Mouse (Mus musculus): ENCODE results near the gene Agbl4.
A peak's percentile ranks its signal among the peaks of the same experiment; 100 is the strongest.

The Agbl4 gene

DNA sequence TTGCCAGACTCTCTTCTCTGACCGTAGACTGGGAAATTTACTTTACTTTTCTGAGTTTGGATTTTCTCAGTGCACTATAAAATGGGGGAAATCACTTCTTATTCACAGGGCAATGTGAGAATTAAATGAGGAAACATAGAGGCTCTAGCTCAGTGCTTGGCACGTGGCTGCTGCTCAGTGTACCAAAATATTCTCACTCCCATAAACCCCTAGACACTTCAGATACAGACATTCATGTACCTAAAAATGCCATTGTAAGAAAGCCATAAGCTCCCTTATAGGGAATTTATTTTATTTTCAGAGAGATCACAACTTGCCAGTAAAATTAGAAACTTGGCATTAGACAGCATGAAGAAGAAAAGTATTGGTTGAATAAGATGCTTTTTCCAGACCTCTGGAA is 883.5 kb downstream of the Agbl4 start:
- DNase-seq (ENCODE audit: low spot score in 2 of 2): no peak

- DNase-seq (ENCODE audit: low spot score in 2 of 2): no peak
Measured at GRCm38 (mm10) chr4:111281836-111282235, 884.4 kb downstream of the Agbl4 start.

GRCm38 (mm10) chr4:111284625-111285024 is 887.2 kb downstream of the Agbl4 start:
- no peak for DNase-seq (ENCODE audit: low spot score in 2 of 2)

DNA sequence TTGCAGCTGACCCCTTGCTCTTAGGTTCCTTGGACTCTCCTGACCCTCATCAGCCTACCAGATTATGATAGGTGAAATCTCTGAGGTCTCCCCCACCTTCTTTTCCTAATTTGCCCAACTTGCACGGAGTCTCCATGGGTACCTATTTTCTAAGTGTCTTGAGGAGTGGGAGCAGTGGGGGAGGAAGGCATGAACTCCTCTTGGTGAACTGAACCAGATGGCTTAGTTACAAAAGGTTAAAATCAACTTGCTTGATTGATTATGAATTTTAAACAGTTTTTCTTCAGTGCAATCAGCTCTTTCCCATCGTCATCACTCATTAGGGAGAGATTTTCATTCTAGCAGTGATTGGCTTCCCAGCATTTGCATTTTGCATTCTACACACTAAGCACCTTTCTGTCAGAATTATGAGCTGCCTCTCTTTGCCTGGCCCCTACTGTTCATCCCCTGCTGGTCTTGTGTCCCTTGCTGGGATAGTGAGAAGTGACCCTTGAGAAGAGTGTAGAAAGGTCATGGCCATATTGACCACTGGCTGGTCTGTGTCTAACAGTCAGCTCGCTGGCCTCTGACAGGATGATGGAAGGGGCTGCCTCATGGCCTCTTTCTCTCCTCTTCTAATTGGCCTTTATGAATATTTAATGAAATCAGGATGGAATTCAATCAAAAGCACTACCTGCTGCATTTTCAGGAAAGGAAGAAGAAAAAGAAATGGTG is 897.2 kb downstream of the Agbl4 start:
- no peak for DNase-seq (ENCODE audit: low spot score in 2 of 2)

GRCm38 (mm10) chr4:111306518-111306917 is 909.1 kb downstream of the Agbl4 start:
- DNase-seq (ENCODE audit: low spot score in 2 of 2): no peak

GRCm38 (mm10) chr4:111307166-111307565 is 909.7 kb downstream of the Agbl4 start:
- no peak for DNase-seq (ENCODE audit: low spot score in 2 of 2)

GRCm38 (mm10) chr4:111307633-111308032 is 910.2 kb downstream of the Agbl4 start:
- no peak for DNase-seq (ENCODE audit: low spot score in 2 of 2)

DNA sequence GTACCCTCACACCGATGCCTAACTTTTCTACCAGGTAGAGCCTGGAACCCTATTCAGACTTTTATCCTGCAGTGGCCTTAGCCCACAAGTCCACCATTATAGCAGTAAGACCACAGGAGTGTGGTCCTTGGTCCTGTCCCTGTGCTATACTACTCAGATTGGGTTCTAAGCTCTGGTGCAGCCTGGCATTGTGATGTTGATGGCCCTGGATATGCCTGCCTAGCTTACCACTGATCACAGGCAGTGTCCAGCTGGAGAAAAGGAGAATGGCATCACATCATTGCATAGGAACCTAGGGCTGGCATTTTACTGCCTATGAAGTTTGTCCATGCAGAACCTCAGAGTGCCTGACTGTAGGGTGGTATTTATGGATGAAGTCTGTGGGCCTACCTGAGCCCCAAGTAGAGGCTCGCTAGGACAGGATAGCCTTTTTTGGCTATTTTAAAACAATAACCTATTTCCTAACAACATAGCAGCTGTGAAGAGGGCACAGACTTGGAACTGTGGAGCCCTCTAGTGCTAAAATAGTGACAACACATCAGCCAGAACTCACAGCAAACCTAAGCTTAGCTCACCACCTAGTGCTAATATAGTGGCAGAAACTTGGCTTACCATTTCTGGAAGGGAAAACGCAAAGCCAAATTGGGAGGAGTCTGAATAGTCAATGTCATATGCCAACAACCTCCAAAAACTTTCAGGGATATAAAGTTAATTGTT is 911.3 kb downstream of the Agbl4 start:
- no peak for DNase-seq (ENCODE audit: low spot score in 2 of 2)

- peak in 1 of 2 experiments; percentile 17 for DNase-seq (ENCODE audit: low spot score in 2 of 2)
Measured at GRCm38 (mm10) chr4:111327094-111327493, 929.6 kb downstream of the Agbl4 start.

GRCm38 (mm10) chr4:111327760-111328373 is 930.4 kb downstream of the Agbl4 start:
- DNase-seq (ENCODE audit: low spot score in 2 of 2): peak in 1 of 2 experiments; percentile 14

DNA sequence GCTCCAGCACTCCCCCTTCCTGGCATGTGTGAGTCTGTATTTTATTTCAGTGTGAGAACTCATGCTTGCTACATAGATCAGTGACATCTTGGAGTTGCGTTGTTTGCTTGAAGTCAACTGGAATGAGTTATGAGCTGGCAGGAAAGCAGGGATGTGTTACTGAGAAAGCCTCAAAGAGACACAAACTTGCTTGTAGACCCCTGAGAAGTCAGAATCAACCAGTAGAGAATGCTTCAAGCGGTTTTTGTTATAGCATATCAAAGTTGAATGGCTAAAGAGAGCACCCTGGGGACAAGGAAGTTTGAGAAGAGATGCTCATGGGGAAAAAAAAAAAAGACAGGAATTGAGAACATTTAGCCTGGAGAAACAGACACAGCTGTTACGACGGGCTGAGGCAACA is 932.0 kb downstream of the Agbl4 start:
- DNase-seq (ENCODE audit: low spot score in 2 of 2): no peak

- no peak for DNase-seq (ENCODE audit: low spot score in 2 of 2)
Measured at GRCm38 (mm10) chr4:111332864-111333263, 935.4 kb downstream of the Agbl4 start.

GRCm38 (mm10) chr4:111349965-111350364 is 952.5 kb downstream of the Agbl4 start:
- DNase-seq (ENCODE audit: low spot score in 2 of 2): no peak

DNA sequence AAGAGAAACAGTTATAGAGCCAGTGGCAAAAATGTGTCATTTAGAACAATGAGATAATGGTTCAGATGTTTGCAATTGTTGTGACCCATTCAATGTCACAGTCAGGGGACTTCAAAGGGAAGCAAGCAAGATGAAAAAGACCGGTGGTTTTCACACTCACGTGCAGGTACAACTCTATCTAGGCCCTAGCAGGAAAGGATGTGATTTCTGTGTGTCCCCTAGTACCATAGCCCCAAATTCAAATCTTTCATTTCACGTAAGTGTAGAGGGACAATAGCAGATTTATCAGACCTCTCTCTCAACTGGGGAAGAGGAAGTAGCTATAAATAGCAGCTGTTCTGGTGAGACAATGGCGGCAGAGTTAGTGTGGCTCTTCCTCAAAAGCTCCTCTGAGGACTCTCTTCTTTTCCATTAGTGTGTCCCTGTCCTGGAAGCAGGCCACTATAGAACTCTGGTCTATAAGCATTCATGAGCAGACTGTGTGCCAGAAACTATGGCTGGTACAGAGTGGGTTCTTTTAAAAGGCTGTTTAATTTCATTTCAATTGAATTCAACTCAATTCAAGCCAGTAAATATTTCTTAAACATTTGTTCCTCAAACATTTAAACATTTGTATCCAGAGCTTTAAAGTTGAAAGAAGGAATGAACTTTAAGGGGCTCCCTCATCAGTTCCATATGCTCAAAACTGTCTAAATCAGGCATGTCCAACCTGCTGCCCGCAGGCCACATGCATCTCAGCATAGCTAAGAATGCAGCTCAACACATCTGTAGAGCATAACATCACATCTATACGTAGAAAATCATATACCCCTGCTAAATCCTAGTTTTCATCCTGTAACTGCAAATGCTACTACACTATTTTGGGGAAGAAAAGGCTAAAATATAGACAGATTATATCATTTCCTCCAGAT is 953.4 kb downstream of the Agbl4 start:
- DNase-seq (ENCODE audit: low spot score in 2 of 2): no peak

- no peak for DNase-seq (ENCODE audit: low spot score in 2 of 2)
Measured at GRCm38 (mm10) chr4:111356584-111357115, 959.2 kb downstream of the Agbl4 start.

DNA sequence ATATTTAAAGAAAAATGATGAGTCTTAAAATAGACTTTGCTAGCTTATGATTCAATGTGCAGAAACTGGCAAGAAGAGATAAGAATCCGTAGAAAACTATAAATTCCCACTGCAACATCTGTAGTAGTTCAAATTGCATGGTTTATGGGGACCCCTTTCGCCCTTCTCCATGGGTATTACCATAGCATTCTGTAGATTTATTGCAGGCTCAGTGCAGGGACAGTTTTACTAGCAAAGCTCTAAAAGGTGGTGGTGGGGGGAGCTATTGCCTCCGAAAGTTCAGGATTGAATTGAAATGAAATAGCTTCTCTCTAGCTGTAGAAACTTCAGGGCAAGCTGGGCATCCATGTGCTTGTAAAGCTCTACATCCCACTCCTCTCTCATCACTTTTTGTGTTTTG is 959.7 kb downstream of the Agbl4 start:
- no peak for DNase-seq (ENCODE audit: low spot score in 2 of 2)

DNA sequence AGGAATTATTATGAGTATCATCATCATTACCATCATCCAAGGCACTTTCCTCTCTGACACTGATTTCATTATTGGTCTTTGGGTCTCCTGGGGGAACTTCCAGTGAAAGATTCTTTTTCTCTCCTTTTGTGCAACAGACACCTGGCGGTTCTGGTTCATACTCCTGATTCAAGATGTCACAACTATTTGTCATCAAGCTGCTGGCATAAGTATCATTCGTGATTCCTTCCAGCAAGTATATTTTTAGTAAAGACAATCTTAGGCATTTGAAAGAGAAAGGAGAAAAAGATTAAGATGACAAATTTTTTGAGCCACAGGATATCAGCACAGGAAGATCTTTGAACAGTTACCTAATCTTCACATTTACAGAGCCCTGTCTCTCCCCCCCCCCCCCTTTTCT is 966.7 kb downstream of the Agbl4 start:
- DNase-seq (ENCODE audit: low spot score in 2 of 2): no peak

DNA sequence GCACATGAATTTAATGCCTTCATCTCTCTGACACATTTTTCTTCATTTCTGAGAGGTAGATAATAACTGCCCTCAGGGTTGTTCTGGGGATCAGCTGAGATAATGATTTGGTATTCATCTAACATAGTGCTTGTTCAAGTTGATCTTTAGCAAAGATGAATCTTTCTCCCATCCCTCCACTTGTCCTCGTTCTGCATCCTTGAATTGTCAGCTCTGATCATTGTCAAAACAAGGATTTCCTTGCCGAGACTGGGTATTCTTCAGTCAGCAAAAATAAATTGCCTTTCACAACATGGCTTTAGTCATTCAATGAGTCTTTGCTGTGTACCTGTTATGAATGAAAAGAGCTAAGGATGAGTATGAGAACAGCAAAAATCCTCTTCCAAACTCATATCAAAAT is 970.3 kb downstream of the Agbl4 start:
- no peak for DNase-seq (ENCODE audit: low spot score in 2 of 2)

DNA sequence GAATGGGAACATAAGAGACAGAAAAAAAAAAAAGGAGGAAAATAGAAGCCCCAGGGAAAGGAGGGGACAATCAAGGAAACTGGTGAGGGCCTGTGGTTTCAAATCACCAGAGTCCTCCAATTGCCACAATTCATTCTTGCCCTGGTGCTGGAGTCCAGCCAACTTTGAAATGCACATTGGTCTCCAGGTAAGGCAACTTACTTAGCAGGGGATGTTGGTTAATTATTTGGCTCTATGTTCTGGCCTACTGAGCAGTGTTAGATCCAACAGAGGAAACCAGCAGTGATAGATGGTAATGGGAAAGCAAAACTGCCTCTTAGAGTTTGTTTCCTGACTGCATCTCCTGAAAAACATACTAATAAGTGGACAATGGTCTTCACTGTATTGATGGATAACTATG is 979.7 kb downstream of the Agbl4 start:
- DNase-seq (ENCODE audit: low spot score in 2 of 2): no peak

GRCm38 (mm10) chr4:111378071-111378470 is 980.6 kb downstream of the Agbl4 start:
- DNase-seq (ENCODE audit: low spot score in 2 of 2): no peak

DNA sequence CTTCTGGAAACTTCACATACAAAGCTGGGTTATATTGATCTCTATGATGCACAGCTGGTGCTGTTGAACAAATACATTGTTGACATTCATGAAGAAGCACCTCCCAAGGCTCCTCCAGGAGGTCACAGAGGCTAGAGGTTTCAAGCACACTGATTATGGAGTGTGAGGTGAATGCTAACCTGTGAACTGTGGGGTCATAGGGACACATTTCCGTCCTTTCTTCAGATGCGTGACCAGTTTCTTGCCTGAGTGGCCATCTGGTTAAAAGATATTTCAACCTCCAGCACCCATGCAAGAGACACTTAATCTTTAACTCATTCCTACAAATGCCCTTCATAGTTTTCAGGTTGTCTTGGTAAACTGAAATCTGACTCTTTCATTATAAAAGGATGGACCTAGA is 985.6 kb downstream of the Agbl4 start:
- no peak for DNase-seq (ENCODE audit: low spot score in 2 of 2)

GRCm38 (mm10) chr4:111390736-111391135 is 993.3 kb downstream of the Agbl4 start:
- peak; percentile 10 to 15 for DNase-seq (ENCODE audit: low spot score in 2 of 2)

Measured in heart, adult 9 months (tissue).